Mouse (Mus musculus): ENCODE data around the gene Zfand6. TPM values are rescaled to one million over a fixed set of nuclear protein-coding genes. Genes with fewer than 3 reads are reported as not detected.

The Zfand6 gene
- total RNA-seq, 2 experiments from 2014 or later: 74.4 to 78.4 TPM

GRCm38 (mm10) chr7:84594917-84595303 is 94.8 kb downstream of the Zfand6 start:
- no peak for DNase-seq (ENCODE audit: extremely low spot score in 1 of 2, low spot score in 1 of 2)

GRCm38 (mm10) chr7:84594087-84594916 is 95.5 kb downstream of the Zfand6 start:
- no peak for DNase-seq (ENCODE audit: extremely low spot score in 1 of 2, low spot score in 1 of 2)

GRCm38 (mm10) chr7:84591347-84591746 is 98.4 kb downstream of the Zfand6 start:
- DNase-seq (ENCODE audit: extremely low spot score in 1 of 2, low spot score in 1 of 2): no peak

GRCm38 (mm10) chr7:84590622-84591021 is 99.1 kb downstream of the Zfand6 start:
- no peak for DNase-seq (ENCODE audit: extremely low spot score in 1 of 2, low spot score in 1 of 2)

DNA sequence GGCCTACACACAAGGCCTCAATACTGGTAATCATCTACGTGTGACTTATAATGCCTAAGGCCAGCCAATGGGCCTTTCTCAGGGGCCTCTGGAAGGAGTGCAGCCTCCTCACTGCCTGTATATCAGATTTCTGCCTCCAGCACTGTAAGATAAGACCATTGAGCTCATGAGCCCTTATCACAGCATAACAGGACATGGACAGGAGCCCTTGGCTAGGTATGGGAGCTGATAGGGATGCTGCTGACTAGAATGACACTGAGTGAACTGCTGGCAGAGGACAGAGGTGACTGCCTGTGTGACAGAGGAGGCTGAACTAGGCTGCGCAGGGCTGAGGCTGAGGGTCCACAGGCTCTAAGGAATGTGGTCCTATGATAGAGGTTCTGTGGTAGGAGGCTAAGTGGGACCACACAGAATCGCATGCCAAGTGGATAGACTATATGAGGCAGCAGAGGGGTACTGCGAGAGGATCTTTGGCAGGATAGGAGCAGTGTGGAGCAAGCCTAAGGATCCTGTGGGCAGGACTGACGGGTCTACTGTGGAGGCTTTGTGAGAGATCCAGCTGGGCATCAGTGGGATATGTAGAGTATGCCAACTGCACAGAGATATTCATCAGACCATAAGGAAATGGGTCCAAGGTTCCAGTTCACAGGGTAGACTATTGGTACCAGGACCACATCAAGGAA is 102.5 kb downstream of the Zfand6 start:
- DNase-seq (ENCODE audit: extremely low spot score in 1 of 2, low spot score in 1 of 2): no peak

DNA sequence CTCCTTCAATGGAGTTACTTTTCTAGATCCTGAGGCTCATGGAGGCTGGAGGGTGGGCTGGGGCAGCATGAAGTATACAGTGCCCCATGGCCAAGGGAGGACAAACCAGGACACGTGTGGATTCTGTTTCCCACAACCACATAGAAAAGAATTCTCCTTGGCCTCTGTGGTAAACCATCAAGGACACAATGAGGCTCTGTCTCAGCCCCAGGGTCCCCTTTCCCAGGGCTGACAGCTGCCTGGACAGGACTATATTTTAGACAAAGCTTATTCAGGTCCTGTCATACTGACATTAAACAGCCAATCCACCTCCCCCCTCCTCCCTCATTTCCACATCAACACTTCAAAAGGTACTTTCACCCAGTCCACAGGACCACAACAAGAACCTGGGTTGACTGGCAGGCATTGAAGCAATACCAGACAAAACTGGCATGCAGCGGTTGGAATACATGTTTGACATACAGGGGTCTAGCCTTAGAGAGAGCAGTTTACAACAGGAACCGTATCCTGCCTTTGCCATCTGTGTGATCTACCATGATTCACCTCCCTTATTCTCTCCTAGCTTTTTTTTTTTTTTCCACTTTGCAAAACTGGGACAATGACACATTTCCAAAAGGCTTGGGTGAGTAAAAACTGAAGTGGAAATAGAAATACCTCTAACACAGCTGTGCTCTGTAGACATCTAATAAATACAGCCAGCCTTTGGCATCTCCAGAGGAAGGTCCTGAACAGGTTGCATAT is 103.2 kb downstream of the Zfand6 start:
- DNase-seq (ENCODE audit: extremely low spot score in 1 of 2, low spot score in 1 of 2): no peak

DNA sequence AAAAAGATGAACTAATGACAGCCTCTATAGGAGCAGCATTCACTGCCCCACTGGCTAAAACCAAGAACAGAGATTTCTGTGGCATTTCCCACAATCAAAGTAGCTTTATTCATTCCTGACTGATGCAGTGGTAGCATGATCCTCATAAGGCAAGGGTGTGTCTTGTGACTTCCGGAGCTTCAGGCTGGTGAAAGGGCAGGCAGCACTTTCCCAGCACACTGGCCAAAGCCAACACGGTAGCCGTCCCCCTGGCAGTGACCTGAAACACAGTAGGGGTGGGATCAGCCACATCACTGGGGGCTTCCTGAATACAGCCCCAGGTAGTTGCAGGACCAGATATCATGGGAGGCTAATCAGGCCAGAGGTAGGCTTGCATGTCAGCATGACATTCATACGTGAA is 104.7 kb downstream of the Zfand6 start:
- no peak for DNase-seq (ENCODE audit: extremely low spot score in 1 of 2, low spot score in 1 of 2)

DNA sequence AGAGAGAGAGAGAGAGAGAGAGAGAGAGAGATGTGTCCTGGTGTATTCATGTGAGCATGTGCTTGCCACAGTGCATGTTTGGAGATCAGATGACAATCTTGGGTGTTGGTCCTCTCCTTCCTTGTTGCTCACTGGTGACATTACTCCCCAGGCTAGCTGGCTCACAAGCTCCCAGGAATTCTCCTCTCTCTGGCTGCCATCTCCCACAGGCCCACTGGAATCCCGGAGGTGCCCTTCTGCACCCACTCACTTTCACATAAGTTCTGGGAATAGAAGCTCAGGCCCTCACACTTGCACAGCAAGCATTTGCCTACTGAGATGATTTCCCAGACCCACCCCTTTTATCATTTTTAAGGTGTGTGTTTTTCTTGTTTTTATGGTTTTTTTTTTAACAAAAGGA is 110.0 kb downstream of the Zfand6 start:
- DNase-seq (ENCODE audit: extremely low spot score in 1 of 2, low spot score in 1 of 2): no peak

DNA sequence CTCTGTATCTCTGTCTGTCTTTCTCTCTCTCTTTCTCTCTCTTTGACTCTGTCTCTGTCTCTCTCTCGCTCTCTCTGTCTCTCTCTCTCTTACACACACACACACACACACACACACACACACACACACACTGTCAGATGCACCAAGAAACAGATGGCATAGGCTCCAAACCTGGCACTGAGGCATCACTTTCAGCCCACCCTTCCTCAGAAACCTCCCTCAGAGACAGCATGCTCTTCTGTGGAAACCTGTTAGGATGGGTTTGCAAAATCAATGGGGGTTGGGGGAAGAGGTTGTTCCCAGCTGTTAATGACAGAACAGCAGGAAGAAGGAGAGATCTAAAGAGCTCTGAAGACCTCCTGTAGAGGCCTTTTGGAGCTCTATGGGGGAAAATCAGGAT is 110.9 kb downstream of the Zfand6 start:
- DNase-seq (ENCODE audit: extremely low spot score in 1 of 2, low spot score in 1 of 2): no peak

DNA sequence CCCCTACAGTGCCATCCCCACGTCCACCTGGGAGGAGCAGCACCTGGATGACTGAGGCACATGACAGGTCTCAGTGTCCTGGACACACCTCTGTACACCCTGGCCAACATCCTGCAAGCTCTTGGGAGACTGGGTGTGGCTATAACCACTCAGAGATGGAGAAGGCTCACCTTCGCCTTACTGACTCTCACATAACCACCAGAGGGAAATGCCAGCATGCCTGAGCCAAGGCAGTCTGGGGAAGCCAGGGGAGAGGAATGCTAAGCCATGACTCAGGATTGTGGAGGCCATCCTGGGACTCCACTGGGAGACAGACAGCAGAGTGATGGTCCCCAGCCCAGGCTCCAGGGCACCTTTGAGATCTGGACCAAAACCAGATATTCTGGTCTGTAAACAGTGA is 112.7 kb downstream of the Zfand6 start:
- DNase-seq (ENCODE audit: extremely low spot score in 1 of 2, low spot score in 1 of 2): no peak

GRCm38 (mm10) chr7:84566200-84566599 is 123.6 kb downstream of the Zfand6 start:
- no peak for DNase-seq (ENCODE audit: extremely low spot score in 1 of 2, low spot score in 1 of 2)

- DNase-seq (ENCODE audit: extremely low spot score in 1 of 2, low spot score in 1 of 2): no peak
Measured at GRCm38 (mm10) chr7:84564236-84564635, 125.5 kb downstream of the Zfand6 start.

Other genes with a start within 250 kb of the Zfand6 start
- 10 to 100 TPM; 81.9 to 98.1 TPM for gene Gm2115, start 161.0 kb downstream of the Zfand6 start, total RNA-seq (2021)
- gene Fah, start 83.2 kb downstream of the Zfand6 start, total RNA-seq (2021): 10 to 100 TPM; 18.4 to 19.2 TPM
- not detected for gene Olfr291, start 163.6 kb upstream of the Zfand6 start, total RNA-seq (2021)